Mouse (Mus musculus): ENCODE data around the gene Edn2. TPM values are rescaled to one million over a fixed set of nuclear protein-coding genes. Genes with fewer than 3 reads are reported as not detected.

Gene Edn2
- total and polyA plus RNA-seq, 2 experiments from 2014 or later = 0.10 TPM; not detected in 1

- 67% methylated on average over 7 of the region's 7 CpGs for WGBS
- ATAC-seq (ENCODE audit: low FRiP score) = no peak
- no peak overlapping the region for H3K4me3 ChIP-seq (ENCODE audit: low read depth, low read length)
- H3K4me1 ChIP-seq (ENCODE audit: insufficient read depth, low read length) = no peaks in the 10 kb centered on the region
- H3K36me3 ChIP-seq (ENCODE audit: insufficient read depth, low read length) = no peaks in the 10 kb centered on the region
- TF ChIP-seq CTCF (IDR thresholded peaks at IDR 0.05) = no peak
- H3K4me2 ChIP-seq (ENCODE audit: low read depth, low read length, poor library complexity, severe bottlenecking) = no peak overlapping the region
- no peak overlapping the region for H3K9ac ChIP-seq (replicated peaks; ENCODE audit: low read length, poor library complexity, severe bottlenecking)
- DNase-seq (ENCODE audit: low spot score) = no peak
- H3K9me3 ChIP-seq (ENCODE audit: low read length) = no peaks in the 10 kb centered on the region
- H3K27ac ChIP-seq (ENCODE audit: low read depth, low read length) = no peak overlapping the region
- H3K27me3 ChIP-seq (ENCODE audit: insufficient read depth, low read length) = no peaks in the 10 kb centered on the region
Measured at GRCm38 (mm10) chr4:120200551-120201266, 39.7 kb downstream of the Edn2 start.

- no peaks in the 10 kb centered on the region for H3K9me3 ChIP-seq (ENCODE audit: low read length)
- H3K4me3 ChIP-seq (ENCODE audit: low read depth, low read length) = no peak overlapping the region
- ATAC-seq (ENCODE audit: low FRiP score) (no peak), DNase-seq (ENCODE audit: low spot score) (no peak)
- H3K27me3 ChIP-seq (ENCODE audit: insufficient read depth, low read length) = no peaks in the 10 kb centered on the region
- TF ChIP-seq CTCF (IDR thresholded peaks at IDR 0.05) = no peak
- no peaks in the 10 kb centered on the region for H3K36me3 ChIP-seq (ENCODE audit: insufficient read depth, low read length)
- WGBS = 67% methylated on average over 9 of the region's 9 CpGs
- no peak overlapping the region for H3K4me2 ChIP-seq (ENCODE audit: low read depth, low read length, poor library complexity, severe bottlenecking)
- no peaks in the 10 kb centered on the region for H3K4me1 ChIP-seq (ENCODE audit: insufficient read depth, low read length)
- no peak overlapping the region for H3K27ac ChIP-seq (ENCODE audit: low read depth, low read length)
- no peak overlapping the region for H3K9ac ChIP-seq (replicated peaks; ENCODE audit: low read length, poor library complexity, severe bottlenecking)
Measured at GRCm38 (mm10) chr4:120204357-120204942, 43.4 kb downstream of the Edn2 start.

- 78% methylated on average over 6 of the region's 6 CpGs for WGBS
- Histone ChIP-seq H3K9ac (replicated peaks; ENCODE audit: low read length, poor library complexity, severe bottlenecking) (no peak overlapping the region), H3K27me3 (ENCODE audit: insufficient read depth, low read length) (no peaks in the 10 kb centered on the region), H3K4me2 (ENCODE audit: low read depth, low read length, poor library complexity, severe bottlenecking) (no peak overlapping the region), H3K36me3 (ENCODE audit: insufficient read depth, low read length) (no peaks in the 10 kb centered on the region), H3K4me3 (ENCODE audit: low read depth, low read length) (no peak overlapping the region), H3K4me1 (ENCODE audit: insufficient read depth, low read length) (no peaks in the 10 kb centered on the region), H3K27ac (ENCODE audit: low read depth, low read length) (no peak overlapping the region), H3K9me3 (ENCODE audit: low read length) (no peaks in the 10 kb centered on the region)
- ATAC-seq (ENCODE audit: low FRiP score) = no peak
- no peak for DNase-seq (ENCODE audit: low spot score)
- no peak for TF ChIP-seq CTCF (IDR thresholded peaks at IDR 0.05)
Measured at GRCm38 (mm10) chr4:120206471-120206891, 45.5 kb downstream of the Edn2 start.

GRCm38 (mm10) chr4:120212080-120212479, 51.1 kb downstream of the Edn2 start:
- no peak overlapping the region for H3K27ac ChIP-seq (ENCODE audit: low read depth, low read length)
- no peak overlapping the region for H3K4me2 ChIP-seq (ENCODE audit: low read depth, low read length, poor library complexity, severe bottlenecking)
- WGBS = 55% methylated on average over 6 of the region's 6 CpGs
- H3K9me3 ChIP-seq (ENCODE audit: low read length) = no peaks in the 10 kb centered on the region
- no peak for ATAC-seq (ENCODE audit: low FRiP score)
- TF ChIP-seq CTCF (IDR thresholded peaks at IDR 0.05) = no peak
- no peak overlapping the region for H3K4me3 ChIP-seq (ENCODE audit: low read depth, low read length)
- H3K9ac ChIP-seq (replicated peaks; ENCODE audit: low read length, poor library complexity, severe bottlenecking) = no peak overlapping the region
- no peaks in the 10 kb centered on the region for H3K4me1 ChIP-seq (ENCODE audit: insufficient read depth, low read length)
- H3K36me3 ChIP-seq (ENCODE audit: insufficient read depth, low read length) = no peaks in the 10 kb centered on the region
- no peak for DNase-seq (ENCODE audit: low spot score)
- H3K27me3 ChIP-seq (ENCODE audit: insufficient read depth, low read length) = no peaks in the 10 kb centered on the region

- H3K27ac ChIP-seq (ENCODE audit: low read depth, low read length) = no peak overlapping the region
- no peak for DNase-seq (ENCODE audit: low spot score)
- 43% methylated on average over 3 of the region's 3 CpGs for WGBS
- H3K9me3 ChIP-seq (ENCODE audit: low read length) = no peaks in the 10 kb centered on the region
- no peaks in the 10 kb centered on the region for H3K36me3 ChIP-seq (ENCODE audit: insufficient read depth, low read length)
- no peaks in the 10 kb centered on the region for H3K4me1 ChIP-seq (ENCODE audit: insufficient read depth, low read length)
- no peak overlapping the region for H3K4me3 ChIP-seq (ENCODE audit: low read depth, low read length)
- ATAC-seq (ENCODE audit: low FRiP score) = no peak
- no peak for TF ChIP-seq CTCF (IDR thresholded peaks at IDR 0.05)
- no peaks in the 10 kb centered on the region for H3K27me3 ChIP-seq (ENCODE audit: insufficient read depth, low read length)
- H3K4me2 ChIP-seq (ENCODE audit: low read depth, low read length, poor library complexity, severe bottlenecking) = no peak overlapping the region
- no peak overlapping the region for H3K9ac ChIP-seq (replicated peaks; ENCODE audit: low read length, poor library complexity, severe bottlenecking)
Measured at GRCm38 (mm10) chr4:120212812-120213211, 51.8 kb downstream of the Edn2 start.

GRCm38 (mm10) chr4:120215915-120216591, 55.0 kb downstream of the Edn2 start:
- no peak overlapping the region for H3K4me2 ChIP-seq (ENCODE audit: low read depth, low read length, poor library complexity, severe bottlenecking)
- H3K27me3 ChIP-seq (ENCODE audit: insufficient read depth, low read length) = no peaks in the 10 kb centered on the region
- H3K4me3 ChIP-seq (ENCODE audit: low read depth, low read length) = no peak overlapping the region
- H3K4me1 ChIP-seq (ENCODE audit: insufficient read depth, low read length) = no peaks in the 10 kb centered on the region
- 24% methylated on average over 10 of the region's 10 CpGs for WGBS
- H3K27ac ChIP-seq (ENCODE audit: low read depth, low read length) = no peak overlapping the region
- 0 out of 2 replicates have a peak, but pooled peaks have one; percentile 63 for ATAC-seq (ENCODE audit: low FRiP score)
- peak; percentile 74 for TF ChIP-seq CTCF (IDR thresholded peaks at IDR 0.05)
- DNase-seq (ENCODE audit: low spot score) = peak; percentile 77
- no peak overlapping the region for H3K9ac ChIP-seq (replicated peaks; ENCODE audit: low read length, poor library complexity, severe bottlenecking)
- H3K9me3 ChIP-seq (ENCODE audit: low read length) = no peaks in the 10 kb centered on the region
- no peaks in the 10 kb centered on the region for H3K36me3 ChIP-seq (ENCODE audit: insufficient read depth, low read length)
